Mouse (Mus musculus) lung, embryonic 15.5 days (tissue): ENCODE measurements at regions not wholly inside any gene's neighbourhood (a gene's known extent, or its start where the extent isn't known, plus 50 kb on each side); places are given as distances from the start of the nearest gene placed in this dataset.

Experiments used
- ATAC-seq: fragments of 200-750 bp; cut with Nextera tagmentation; 2 replicates; pipeline ENCODE4 v1.8.0; 2017; ENCODE audit warnings: moderate number of reproducible peaks, borderline replicate concordance; ENCODE audit not compliant: low FRiP score, low TSS enrichment; ENCODE audit errors: extremely low read depth
- H3K27ac ChIP-seq: fragments of 300-500 bp; sonication (generic); 2 replicates; pipeline ENCODE4 v1.5.1; 2015; ENCODE audit warnings: moderate library complexity, mild to moderate bottlenecking, inconsistent platforms
- H3K27me3 ChIP-seq: fragments of 300-500 bp; sonication (generic); 2 replicates; pipeline ENCODE4 v1.6.1; 2015; ENCODE audit warnings: inconsistent platforms
- H3K36me3 ChIP-seq: fragments of 300-500 bp; sonication (generic); 2 replicates; pipeline ENCODE4 v1.6.1; 2015; ENCODE audit warnings: inconsistent platforms
- H3K4me1 ChIP-seq: fragments of 300-500 bp; sonication (generic); 2 replicates; pipeline ENCODE4 v1.6.1; 2015; ENCODE audit warnings: inconsistent platforms
- H3K4me2 ChIP-seq: fragments of 300-500 bp; sonication (generic); 2 replicates; pipeline ENCODE4 v1.6.1; 2015; ENCODE audit warnings: inconsistent platforms, mild to moderate bottlenecking, moderate library complexity
- H3K4me3 ChIP-seq: fragments of 300-500 bp; sonication (generic); 2 replicates; pipeline ENCODE4 v1.5.1; 2015; ENCODE audit warnings: mild to moderate bottlenecking, inconsistent platforms
- H3K9ac ChIP-seq: fragments of 300-500 bp; sonication (generic); 2 replicates; pipeline ENCODE4 v1.6.1; 2015; ENCODE audit warnings: inconsistent platforms
- H3K9me3 ChIP-seq: fragments of 300-500 bp; sonication (generic); 2 replicates; pipeline ENCODE4 v1.6.1; 2016; ENCODE audit warnings: inconsistent platforms
- WGBS: fragments of 180-500 bp; shearing (Covaris S2); methylation state at CpG from one replicate; pipeline ENCODE4 v1.1.7; 2015; 5-methylcytosine and 5-hydroxymethylcytosine counted together

- ATAC-seq, result no peak
- 98% methylated on average over 14 of the region's 14 CpGs for WGBS
- Histone ChIP-seq H3K27me3 (no peaks in the 10 kb centered on the region), H3K36me3 (no peaks in the 10 kb centered on the region), H3K27ac (no peak overlapping the region), H3K4me2 (no peak overlapping the region), H3K4me3 (no peak overlapping the region), H3K4me1 (no peaks in the 10 kb centered on the region), H3K9me3 (no peaks in the 10 kb centered on the region), H3K9ac (no peak overlapping the region)
These were observed 72.2 kb upstream of the Ankrd55 start for GRCm38 (mm10) chr13:112216084-112216483.

GRCm38 (mm10) chr13:112218389-112218788 is 69.9 kb upstream of the Ankrd55 start:
- no peaks in the 10 kb centered on the region for H3K9me3 ChIP-seq
- no peak overlapping the region for H3K27ac ChIP-seq
- ATAC-seq, result no peak
- WGBS, result 51% methylated on average over 5 of the region's 5 CpGs
- H3K9ac ChIP-seq, result no peak overlapping the region
- no peaks in the 10 kb centered on the region for H3K27me3 ChIP-seq
- H3K36me3 ChIP-seq, result no peaks in the 10 kb centered on the region
- no peak overlapping the region for H3K4me2 ChIP-seq
- H3K4me1 ChIP-seq, result no peaks in the 10 kb centered on the region
- no peak overlapping the region for H3K4me3 ChIP-seq

- no peak for ATAC-seq
- no peak overlapping the region for H3K4me2 ChIP-seq
- H3K9me3 ChIP-seq, result no peaks in the 10 kb centered on the region
- H3K4me1 ChIP-seq, result no peaks in the 10 kb centered on the region
- H3K36me3 ChIP-seq, result no peaks in the 10 kb centered on the region
- no peak overlapping the region for H3K4me3 ChIP-seq
- no peak overlapping the region for H3K27ac ChIP-seq
- WGBS, result 82% methylated on average over 8 of the region's 8 CpGs
- no peak overlapping the region for H3K9ac ChIP-seq
- H3K27me3 ChIP-seq, result no peaks in the 10 kb centered on the region
These were observed 68.1 kb upstream of the Ankrd55 start for GRCm38 (mm10) chr13:112220184-112220583.

DNA sequence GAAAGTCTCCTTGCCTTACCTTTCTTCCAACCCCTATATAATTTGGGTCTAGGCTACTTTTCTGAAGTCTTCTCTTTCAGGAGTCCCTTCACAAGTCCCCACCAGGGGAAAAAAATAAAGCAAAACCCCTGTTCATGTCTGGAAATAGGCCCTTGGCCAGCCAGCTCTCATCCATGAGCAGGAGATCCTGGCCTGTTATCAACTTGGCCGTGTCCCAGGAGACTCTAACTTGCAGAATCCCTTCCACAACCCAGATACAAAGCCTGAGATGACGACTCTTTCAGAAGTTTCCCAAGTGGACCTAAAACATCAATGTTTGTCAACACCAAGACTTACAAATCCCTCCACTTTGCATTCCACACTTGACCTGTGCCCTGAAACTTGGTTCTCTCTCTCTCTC is 64.6 kb upstream of the Ankrd55 start:
- H3K27me3 ChIP-seq, result no peaks in the 10 kb centered on the region
- ATAC-seq, result no peak
- H3K36me3 ChIP-seq, result no peaks in the 10 kb centered on the region
- no peak overlapping the region for H3K4me2 ChIP-seq
- H3K9ac ChIP-seq, result no peak overlapping the region
- H3K4me1 ChIP-seq, result 0 out of 2 replicates have a peak, but pooled peaks cover 6% of the 10 kb centered on the region
- H3K27ac ChIP-seq, result no peak overlapping the region
- 44% methylated on average over 2 of the region's 2 CpGs for WGBS
- H3K4me3 ChIP-seq, result no peak overlapping the region
- no peaks in the 10 kb centered on the region for H3K9me3 ChIP-seq

DNA sequence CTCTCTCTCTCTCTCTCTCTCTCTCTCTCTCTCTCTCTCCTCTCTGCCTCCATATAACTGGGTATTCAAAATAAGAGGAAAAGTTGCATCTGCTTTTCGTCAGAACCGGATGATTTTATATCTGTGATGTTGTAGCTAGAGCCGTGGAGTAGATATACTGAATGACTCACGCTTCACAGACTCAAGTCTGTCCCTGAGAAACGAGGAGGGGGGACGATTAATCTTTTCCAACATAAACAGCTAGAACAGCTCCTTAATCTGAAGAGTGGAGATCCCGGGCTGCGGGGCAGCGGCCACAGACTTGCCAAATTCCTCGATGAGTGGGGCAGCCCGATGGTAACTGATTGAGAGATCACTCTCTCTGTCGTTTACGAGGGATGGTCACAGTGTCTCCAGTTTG is 60.5 kb upstream of the Ankrd55 start:
- H3K4me1 ChIP-seq, result 0 out of 2 replicates have a peak, but pooled peaks cover 6% of the 10 kb centered on the region
- WGBS, result 32% methylated on average over 13 of the region's 13 CpGs
- peak; percentile 46; the same call in 1 of the 2 replicates for ATAC-seq

GRCm38 (mm10) chr13:112228846-112229245 is 59.4 kb upstream of the Ankrd55 start:
- Histone ChIP-seq H3K27ac (no peak overlapping the region), H3K36me3 (no peaks in the 10 kb centered on the region), H3K4me2 (no peak overlapping the region), H3K4me3 (no peak overlapping the region), H3K9ac (no peak overlapping the region), H3K27me3 (no peaks in the 10 kb centered on the region), H3K9me3 (no peaks in the 10 kb centered on the region), H3K4me1 (0 out of 2 replicates have a peak, but pooled peaks cover 6% of the 10 kb centered on the region)
- WGBS, result 69% methylated on average over 4 of the region's 4 CpGs
- ATAC-seq, result no peak

More for the DNA sequence above, 60.5 kb upstream of the Ankrd55 start:
- Histone ChIP-seq H3K9me3 (no peaks in the 10 kb centered on the region), H3K27me3 (no peaks in the 10 kb centered on the region), H3K4me2 (no peak overlapping the region), H3K27ac (no peak overlapping the region), H3K36me3 (no peaks in the 10 kb centered on the region), H3K4me3 (no peak overlapping the region), H3K9ac (no peak overlapping the region)

- WGBS, result 63% methylated on average over 3 of the region's 3 CpGs
- no peaks in the 10 kb centered on the region for H3K36me3 ChIP-seq
- H3K9me3 ChIP-seq, result no peaks in the 10 kb centered on the region
- 0 out of 2 replicates have a peak, but pooled peaks cover 6% of the 10 kb centered on the region for H3K4me1 ChIP-seq
- no peak overlapping the region for H3K4me3 ChIP-seq
- ATAC-seq, result no peak
- no peak overlapping the region for H3K27ac ChIP-seq
- no peak overlapping the region for H3K9ac ChIP-seq
- H3K27me3 ChIP-seq, result no peaks in the 10 kb centered on the region
- H3K4me2 ChIP-seq, result no peak overlapping the region
These were observed 58.1 kb upstream of the Ankrd55 start for GRCm38 (mm10) chr13:112230176-112230575.

GRCm38 (mm10) chr13:112234695-112235094 is 53.6 kb upstream of the Ankrd55 start:
- H3K4me2 ChIP-seq, result no peak overlapping the region
- no peak overlapping the region for H3K4me3 ChIP-seq
- no peaks in the 10 kb centered on the region for H3K27me3 ChIP-seq
- H3K36me3 ChIP-seq, result no peaks in the 10 kb centered on the region
- WGBS, result 62% methylated on average over 6 of the region's 6 CpGs
- 0 out of 2 replicates have a peak, but pooled peaks cover 8% of the 10 kb centered on the region for H3K4me1 ChIP-seq
- H3K9me3 ChIP-seq, result no peaks in the 10 kb centered on the region
- ATAC-seq, result no peak
- H3K27ac ChIP-seq, result no peak overlapping the region
- no peak overlapping the region for H3K9ac ChIP-seq

- Histone ChIP-seq H3K36me3 (no peaks in the 10 kb centered on the region), H3K4me1 (peaks cover 13% of the 10 kb centered on the region), H3K27ac (no peak overlapping the region), H3K27me3 (no peaks in the 10 kb centered on the region), H3K4me3 (no peak overlapping the region), H3K4me2 (no peak overlapping the region), H3K9ac (no peak overlapping the region), H3K9me3 (no peaks in the 10 kb centered on the region)
- no peak for ATAC-seq
- WGBS, result 62% methylated on average over 6 of the region's 6 CpGs
These were observed 51.3 kb upstream of the Ankrd55 start for GRCm38 (mm10) chr13:112236956-112237355.

- no peaks in the 10 kb centered on the region for H3K9me3 ChIP-seq
- ATAC-seq, result no peak
- H3K4me3 ChIP-seq, result no peak overlapping the region
- H3K36me3 ChIP-seq, result no peaks in the 10 kb centered on the region
- no peak overlapping the region for H3K27ac ChIP-seq
- no peak overlapping the region for H3K4me2 ChIP-seq
- no peaks in the 10 kb centered on the region for H3K27me3 ChIP-seq
- WGBS, result 56% methylated on average over 5 of the region's 5 CpGs
- peaks cover 14% of the 10 kb centered on the region for H3K4me1 ChIP-seq
- no peak overlapping the region for H3K9ac ChIP-seq
These were observed 50.9 kb upstream of the Ankrd55 start for GRCm38 (mm10) chr13:112237377-112237776.

DNA sequence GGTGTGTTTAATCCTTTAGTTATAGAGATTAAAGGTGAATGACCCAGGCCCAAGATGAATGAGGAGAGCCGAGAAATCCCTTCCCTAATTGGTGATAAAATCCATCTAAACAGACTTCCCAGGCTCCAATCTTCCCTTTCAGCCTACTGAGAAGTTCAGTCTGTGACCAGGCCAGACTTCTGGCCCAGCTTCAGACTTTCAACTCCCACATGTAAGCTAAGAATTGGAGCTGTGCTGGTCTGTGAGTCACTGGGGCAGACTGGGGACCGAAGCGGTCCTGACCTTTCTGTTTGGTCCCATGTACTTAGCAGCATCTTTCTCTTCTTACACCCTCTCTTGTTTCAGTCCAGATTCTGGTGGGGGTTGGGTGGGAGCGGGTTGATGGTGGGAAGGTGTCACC is 50.3 kb upstream of the Ankrd55 start:
- Histone ChIP-seq H3K4me3 (no peak overlapping the region), H3K4me2 (no peak overlapping the region), H3K27me3 (no peaks in the 10 kb centered on the region), H3K9ac (no peak overlapping the region), H3K9me3 (no peaks in the 10 kb centered on the region), H3K4me1 (peaks cover 14% of the 10 kb centered on the region), H3K27ac (no peak overlapping the region), H3K36me3 (no peaks in the 10 kb centered on the region)
- 47% methylated on average over 4 of the region's 4 CpGs for WGBS
- 0 out of 2 replicates have a peak, but pooled peaks have one; percentile 49 for ATAC-seq
